Mouse (Mus musculus): ENCODE measurements around the gene Zfp273. TPM values are rescaled to one million over a fixed set of nuclear protein-coding genes. Genes with fewer than 3 reads are reported as not detected.
"Not testable (repeated sequence)": the region's sequence is repeated elsewhere in the genome, so short reads cannot be mapped to it uniquely, and the experiment has no call there.

Gene Zfp273
- total RNA-seq, 2 experiments from 2014 or later, result 5.8 to 7.2 TPM

DNA sequence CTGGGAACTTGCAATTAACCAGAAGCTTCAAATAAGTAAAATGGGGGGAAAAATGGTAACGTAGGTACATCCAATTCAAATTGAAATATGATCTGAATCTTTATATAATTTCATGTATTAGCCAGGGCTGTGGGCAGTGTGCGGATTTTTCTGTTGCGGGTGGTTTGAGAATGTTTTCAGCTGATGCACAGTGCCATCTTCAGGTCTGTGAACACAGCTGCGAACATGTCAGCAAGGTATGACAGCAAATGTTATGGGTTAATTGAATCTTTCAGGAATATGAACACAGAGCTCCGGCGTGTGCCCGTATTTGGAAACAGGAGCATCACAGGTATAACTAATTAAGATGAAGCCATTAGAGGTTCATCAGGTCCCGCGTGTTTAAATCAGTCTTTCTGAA, 49.0 kb downstream of the Zfp273 start:
- no peak for DNase-seq (ENCODE audit: low spot score in 2 of 2)
- intact Hi-C loops (cut with DNase I), result no loop called here

DNA sequence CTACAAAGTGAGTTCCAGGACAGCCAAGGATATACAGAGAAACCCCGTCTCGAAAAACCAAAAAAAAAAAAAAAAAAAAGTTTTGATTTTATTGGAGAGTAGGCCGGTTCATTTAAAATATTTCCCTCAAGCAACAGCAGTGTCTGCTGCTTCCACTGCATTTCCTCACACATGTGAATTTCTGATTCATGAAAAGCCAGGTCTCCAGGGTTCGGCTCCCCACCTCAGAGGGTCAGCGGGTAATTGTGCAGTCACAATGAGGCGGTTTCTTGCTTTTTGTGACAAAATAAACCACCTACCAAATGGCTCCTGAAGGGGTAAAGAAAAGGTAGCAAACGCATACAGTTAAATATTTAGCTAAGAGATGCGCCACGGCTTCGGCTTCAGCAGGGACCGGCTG, 49.5 kb downstream of the Zfp273 start, which contains the start of gene BC048507:
TSS of gene BC048507 (plus strand) at position 301 of the 400 bp plus-strand sequence.
- intact Hi-C loops (cut with DNase I), result no loop called here
- no peak for DNase-seq (ENCODE audit: low spot score in 2 of 2)

DNA sequence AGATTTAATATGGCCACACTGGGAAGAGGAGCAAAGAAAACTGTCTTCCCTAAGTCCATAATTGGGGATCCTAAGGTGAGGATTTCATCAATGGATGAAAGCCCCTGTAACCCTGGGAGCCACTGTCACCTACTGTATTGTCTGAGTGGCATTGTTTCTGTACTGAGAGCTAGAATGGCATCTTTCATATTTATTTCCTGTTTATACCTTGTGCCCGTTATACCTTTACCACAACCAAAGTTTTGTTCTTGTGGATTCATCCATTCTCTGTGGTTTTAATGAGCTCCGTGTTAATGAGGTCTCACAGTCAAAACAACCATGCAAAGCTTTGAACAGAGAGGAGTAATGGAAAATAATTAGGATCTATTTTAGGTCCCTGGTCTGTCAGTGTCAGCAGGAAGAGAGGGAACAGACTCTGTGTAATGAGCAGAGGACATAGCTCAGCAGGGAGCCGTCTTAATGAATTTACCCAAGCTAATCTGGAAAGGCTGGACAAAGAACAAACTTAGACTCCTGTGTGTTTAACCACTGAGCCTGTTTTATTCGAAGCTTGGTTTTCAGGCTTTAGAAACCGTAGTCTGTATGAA, 51.3 kb downstream of the Zfp273 start:
- intact Hi-C loops (cut with DNase I), result no loop called here
- no peak for DNase-seq (ENCODE audit: low spot score in 2 of 2)

DNA sequence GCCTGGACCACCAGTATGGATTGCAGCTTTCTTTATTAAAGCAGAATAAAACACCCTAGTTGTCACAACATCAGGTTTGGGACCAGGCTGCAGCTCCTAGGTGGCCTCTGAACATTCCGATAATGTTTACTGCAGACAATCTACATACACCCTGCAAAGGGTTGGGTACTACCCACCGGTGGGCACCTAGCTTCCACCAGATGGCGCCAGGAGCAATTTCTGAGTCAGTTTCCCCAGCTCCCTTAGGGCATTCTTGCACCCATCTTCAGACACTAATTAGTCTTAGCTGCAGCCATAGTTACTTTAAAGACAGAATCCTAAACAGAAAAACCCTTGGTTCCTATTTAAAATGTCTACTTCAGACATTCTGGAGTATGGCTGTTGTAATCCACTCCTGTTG, 54.4 kb downstream of the Zfp273 start:
- no peak for DNase-seq (ENCODE audit: low spot score in 2 of 2)
- intact Hi-C loops (cut with DNase I), result no loop called here

DNA sequence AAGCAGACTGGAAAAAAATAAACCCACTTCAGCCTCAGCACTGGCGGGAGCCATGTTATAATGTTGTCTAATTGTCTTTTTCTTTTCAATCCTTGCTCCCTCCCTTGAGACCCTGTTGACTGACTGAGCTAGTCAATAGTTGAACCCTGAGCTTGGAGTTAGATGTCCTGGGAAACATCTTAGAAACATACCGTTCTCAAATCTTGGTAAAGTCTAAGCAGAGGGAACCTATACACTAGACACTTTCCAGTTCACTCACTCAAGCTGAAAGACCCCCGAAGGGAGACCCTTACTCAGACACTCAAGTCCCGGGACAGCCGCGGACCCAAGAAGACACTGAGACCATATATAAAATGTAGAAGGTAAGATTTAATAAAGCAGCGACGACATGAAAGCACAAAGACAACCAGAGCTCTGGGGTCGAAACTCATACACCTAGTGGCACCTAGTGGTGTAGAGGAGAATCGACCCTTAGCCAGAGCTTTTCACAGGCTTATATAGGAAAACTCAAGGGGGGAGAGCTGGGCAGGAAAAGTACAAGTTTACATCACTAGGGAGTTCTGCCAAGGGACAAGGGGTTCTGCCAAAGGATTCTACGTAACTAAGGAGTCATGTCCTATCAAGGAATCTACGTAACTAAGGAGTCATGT, 62.6 kb downstream of the Zfp273 start:
- DNase-seq (ENCODE audit: low spot score in 2 of 2); intact Hi-C loops (cut with DNase I): not testable (repeated sequence)

Other genes starting within 250 kb of the Zfp273 start
- 1 to 10 TPM; 8.7 to 9.2 TPM for gene Zfp729b, start 204.0 kb upstream of the Zfp273 start, total RNA-seq (2021)
- gene Gm49345, start 176.0 kb upstream of the Zfp273 start, total RNA-seq (2021), result 1 to 10 TPM; 1.1 TPM
- 1 to 10 TPM; 7.2 to 9.8 TPM for gene Zfp729a, start 175.9 kb upstream of the Zfp273 start, total RNA-seq (2021)
- 10 to 100 TPM; 23.5 to 24.2 TPM for gene Zfp738, start 126.7 kb upstream of the Zfp273 start, total RNA-seq (2021)
- 10 to 100 TPM; 13.2 to 13.7 TPM for gene Zfp65, start 84.6 kb upstream of the Zfp273 start, total RNA-seq (2021)
- 1 to 10 TPM; 5.0 to 5.8 TPM for gene Zfp85, start 58.5 kb upstream of the Zfp273 start, total RNA-seq (2021)
- gene Zfp493, start 34.0 kb upstream of the Zfp273 start, total RNA-seq (2021), result 1 to 10 TPM; 3.6 to 5.5 TPM
- gene Gm10037, start 17.4 kb downstream of the Zfp273 start, total RNA-seq (2021), result 10 to 100 TPM in 1 of 2 experiments, 1 to 10 TPM in 1; 7.0 to 10.2 TPM
- gene BC048507, start 49.6 kb downstream of the Zfp273 start, total RNA-seq (2021), result not detected